Mouse (Mus musculus) spleen, embryonic (tissue): ENCODE data around the gene Sidt1.

Experiments
- CTCF ChIA-PET: fragments of 350-600 bp; sonication (Branson Sonifier 250); formaldehyde crosslinking; loops from one replicate; lab custom pipeline; 2022; lab: Charles Lee

The Sidt1 gene

GRCm38 (mm10) chr16:44253797-44254634, 79.0 kb downstream of the Sidt1 start:
- CTCF ChIA-PET: no interaction called here

- CTCF ChIA-PET: no interaction called here
Observed at GRCm38 (mm10) chr16:44252735-44253134, 80.3 kb downstream of the Sidt1 start.

- CTCF ChIA-PET: no interaction called here
Observed at GRCm38 (mm10) chr16:44249985-44250384, 83.0 kb downstream of the Sidt1 start.

GRCm38 (mm10) chr16:44243323-44243722, 89.7 kb downstream of the Sidt1 start:
- CTCF ChIA-PET: no interaction called here

- CTCF ChIA-PET: interaction anchor here (1.0 kb wide), 1 partner anchor 124 kb away, joined by 3 read pairs; no protein-coding TSS in a partner anchor
Observed at GRCm38 (mm10) chr16:44242633-44243032, 90.4 kb downstream of the Sidt1 start.

- CTCF ChIA-PET: no interaction called here
Observed at GRCm38 (mm10) chr16:44240406-44240805, 92.6 kb downstream of the Sidt1 start.

- CTCF ChIA-PET: no interaction called here
Observed at GRCm38 (mm10) chr16:44238835-44239263, 94.1 kb downstream of the Sidt1 start.

- CTCF ChIA-PET: interaction anchor here (0.6 kb wide), 1 partner anchor 370 kb away, joined by 14 read pairs; no protein-coding TSS in a partner anchor
Observed at GRCm38 (mm10) chr16:44237836-44238235, 95.2 kb downstream of the Sidt1 start.

- CTCF ChIA-PET: no interaction called here
Observed at GRCm38 (mm10) chr16:44233019-44233418, 100.0 kb downstream of the Sidt1 start.

GRCm38 (mm10) chr16:44226706-44227291, 106.2 kb downstream of the Sidt1 start:
- CTCF ChIA-PET: no interaction called here

GRCm38 (mm10) chr16:44221463-44221862, 111.5 kb downstream of the Sidt1 start:
- CTCF ChIA-PET: no interaction called here

GRCm38 (mm10) chr16:44216417-44216816, 116.6 kb downstream of the Sidt1 start:
- CTCF ChIA-PET: no interaction called here

GRCm38 (mm10) chr16:44215513-44215912, 117.5 kb downstream of the Sidt1 start:
- CTCF ChIA-PET: no interaction called here

GRCm38 (mm10) chr16:44212703-44213102, 120.3 kb downstream of the Sidt1 start:
- CTCF ChIA-PET: interaction anchor here (0.5 kb wide), 1 partner anchor 97 kb away, joined by 3 read pairs; no protein-coding TSS in a partner anchor

GRCm38 (mm10) chr16:44211054-44211414, 122.0 kb downstream of the Sidt1 start:
- CTCF ChIA-PET: interaction anchor here (0.7 kb wide), 1 partner anchor 104 kb away, joined by 3 read pairs; no protein-coding TSS in a partner anchor

GRCm38 (mm10) chr16:44210156-44211053, 122.6 kb downstream of the Sidt1 start:
- CTCF ChIA-PET: no interaction called here

GRCm38 (mm10) chr16:44205973-44206372, 127.0 kb downstream of the Sidt1 start:
- CTCF ChIA-PET: interaction anchor here (0.7 kb wide), 1 partner anchor 344 kb away, joined by 4 read pairs; no protein-coding TSS in a partner anchor

- CTCF ChIA-PET: no interaction called here
Observed at GRCm38 (mm10) chr16:44204331-44204730, 128.7 kb downstream of the Sidt1 start.

- CTCF ChIA-PET: interaction anchor here (1.2 kb wide), 1 partner anchor 17 kb away, joined by 4 read pairs; no protein-coding TSS in a partner anchor
Observed at GRCm38 (mm10) chr16:44200146-44200545, 132.8 kb downstream of the Sidt1 start.

- CTCF ChIA-PET: interaction anchor here (1.2 kb wide), 1 partner anchor 16 kb away, joined by 4 read pairs; no protein-coding TSS in a partner anchor
Observed at GRCm38 (mm10) chr16:44199066-44199703, 133.8 kb downstream of the Sidt1 start.

GRCm38 (mm10) chr16:44190968-44191367, 142.0 kb downstream of the Sidt1 start:
- CTCF ChIA-PET: no interaction called here
